Mouse (Mus musculus): Measurements from ENCODE around the gene Psmb6. TPM values are rescaled to one million over a fixed set of nuclear protein-coding genes. Genes with fewer than 3 reads are reported as not detected.
"Not testable (repeated sequence)": the region's sequence is repeated elsewhere in the genome, so short reads cannot be mapped to it uniquely, and the experiment has no call there.

Psmb6 gene
- total RNA-seq, 2 experiments from 2014 or later = 229 to 241 TPM

DNA sequence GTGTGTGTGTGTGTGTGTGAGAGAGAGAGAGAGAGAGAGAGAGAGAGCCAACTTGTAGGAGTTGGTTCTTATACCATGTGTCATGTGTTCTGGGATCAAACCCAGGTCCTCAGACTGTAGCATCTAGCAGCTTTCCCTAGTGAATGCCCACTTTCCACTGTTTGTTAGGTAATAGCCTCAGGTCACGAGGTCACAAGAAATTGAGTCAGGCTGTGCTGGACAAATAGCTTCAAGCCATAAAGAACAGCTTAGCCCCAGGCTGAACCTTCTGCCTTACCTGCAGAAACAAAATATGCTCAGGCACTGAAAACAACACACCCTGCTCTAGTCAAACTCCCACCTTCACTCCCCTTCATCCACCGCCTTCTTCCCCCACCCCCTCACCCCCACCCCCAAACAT lies 13.9 kb upstream of the Psmb6 start:
- no peak for TF ChIP-seq CTCF (IDR thresholded peaks at IDR 0.05)
- no peak overlapping the region for H3K4me3 ChIP-seq
- intact Hi-C loops (cut with DNase I) = no loop called here

DNA sequence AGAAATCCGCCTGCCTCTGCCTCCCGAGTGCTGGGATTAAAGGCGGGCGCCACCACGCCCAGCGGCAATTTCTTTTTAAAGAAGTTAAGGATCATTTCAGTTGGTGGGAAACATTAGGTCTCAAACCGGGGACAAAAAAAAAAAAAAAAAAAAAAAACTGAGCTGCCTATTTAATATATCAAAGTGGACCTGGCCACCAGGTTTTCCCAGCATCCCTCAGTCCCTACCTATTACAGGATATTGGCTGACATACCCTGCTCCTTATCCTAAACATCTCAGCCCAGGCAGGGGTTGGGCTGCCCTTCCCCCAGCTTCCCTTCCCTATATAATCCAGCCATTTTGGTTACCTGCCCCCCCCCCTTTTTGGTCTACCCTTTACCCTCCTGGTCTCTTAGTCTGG lies 13.3 kb upstream of the Psmb6 start:
- intact Hi-C loops (cut with DNase I) = no loop called here
- DNase-seq = no peak
- no peak overlapping the region for H3K4me3 ChIP-seq
- no peak overlapping the region for H3K27ac ChIP-seq
- no peak for TF ChIP-seq CTCF (IDR thresholded peaks at IDR 0.05)

More for the DNA sequence above, 13.9 kb upstream of the Psmb6 start:
- H3K27ac ChIP-seq = no peak overlapping the region
- no peak for DNase-seq

DNA sequence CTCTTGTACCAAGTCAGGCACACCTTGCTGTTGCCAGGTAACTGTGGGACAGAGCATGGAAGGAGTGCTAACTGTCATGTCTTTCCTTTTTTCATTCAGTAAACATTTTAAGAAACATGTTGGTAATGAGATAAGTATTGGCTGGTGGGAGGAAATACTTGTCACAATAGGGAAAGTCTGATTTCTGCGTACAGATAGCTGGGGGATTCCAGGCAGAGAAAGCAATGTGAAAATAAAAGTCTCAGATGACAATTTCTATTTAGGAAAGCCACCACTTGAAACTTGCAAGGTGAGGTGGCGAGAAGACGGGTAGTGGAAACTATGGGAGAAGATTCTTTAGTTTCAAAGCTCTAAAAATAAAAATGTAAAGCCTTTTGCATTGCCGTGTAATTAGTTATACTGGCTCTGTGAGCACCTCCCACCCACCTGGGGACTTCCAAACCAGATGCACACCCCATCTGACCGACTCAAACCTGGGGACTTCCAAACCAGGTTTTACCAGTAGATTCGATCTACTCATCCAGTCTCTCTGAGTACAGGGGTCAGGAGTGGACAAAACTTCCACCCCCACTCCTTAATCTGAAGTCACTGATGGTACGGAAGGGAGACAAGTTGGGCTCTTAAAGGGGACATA lies 12.3 kb upstream of the Psmb6 start:
- no peak for TF ChIP-seq CTCF (IDR thresholded peaks at IDR 0.05)
- intact Hi-C loops (cut with DNase I) = no loop called here
- DNase-seq = no peak
- Histone ChIP-seq H3K4me3 (no peak overlapping the region), H3K27ac (peak overlapping the region; percentile 31; the same call in 1 of the 2 replicates)

DNA sequence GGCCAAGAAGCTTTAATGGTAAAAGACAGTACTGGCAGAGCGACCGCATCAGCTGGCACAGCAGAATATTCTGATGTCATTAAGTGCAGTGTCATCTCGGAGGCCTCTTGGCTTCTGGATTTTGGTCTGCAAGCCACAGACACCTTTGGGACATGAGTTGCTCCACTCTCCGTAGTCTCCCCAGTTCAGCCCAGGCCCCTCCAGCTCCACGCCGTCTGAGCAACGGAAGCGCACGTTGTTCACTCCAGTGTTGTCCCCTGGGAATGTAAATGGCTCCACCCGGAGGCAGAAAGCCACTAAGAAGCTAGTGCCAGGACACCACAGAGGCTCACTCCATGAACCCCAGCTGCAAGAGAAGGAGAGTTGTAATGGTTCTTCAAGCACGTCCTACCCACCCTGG lies 11.6 kb upstream of the Psmb6 start:
- Histone ChIP-seq H3K27ac (peak overlapping the region; percentile 31), H3K4me3 (no peak overlapping the region)
- TF ChIP-seq CTCF (IDR thresholded peaks at IDR 0.05) = no peak
- intact Hi-C loops (cut with DNase I) = no loop called here
- peak; percentile 62 for DNase-seq

DNA sequence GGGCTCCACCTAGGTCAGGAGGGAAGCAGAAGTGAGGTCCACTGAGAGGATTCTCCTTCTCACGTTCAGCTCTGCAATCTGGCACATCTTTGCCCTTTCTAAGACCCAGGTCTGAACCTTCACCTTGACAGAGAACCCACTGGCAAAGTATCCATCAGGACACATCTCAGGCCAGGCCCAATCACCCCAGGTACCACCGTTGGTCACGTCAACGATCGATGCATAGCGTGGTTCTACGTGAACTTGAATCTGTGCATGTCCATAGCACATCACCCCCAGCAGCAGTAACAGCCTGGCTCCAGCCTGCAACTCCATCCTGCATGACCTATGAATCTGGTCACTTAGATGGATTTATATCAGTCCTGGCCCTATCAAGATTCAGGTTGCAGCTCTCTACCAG lies 10.9 kb upstream of the Psmb6 start, which contains the start of gene Vmo1:
TSS of gene Vmo1 (minus strand) at position 329 of the 400 bp plus-strand sequence.
- no peak for DNase-seq
- H3K4me3 ChIP-seq = no peak within 1 kb of the TSS
- intact Hi-C loops (cut with DNase I) = no loop called here
- H3K27ac ChIP-seq = peak within 1 kb of the TSS; percentile 31
- TF ChIP-seq CTCF (IDR thresholded peaks at IDR 0.05) = no peak

DNA sequence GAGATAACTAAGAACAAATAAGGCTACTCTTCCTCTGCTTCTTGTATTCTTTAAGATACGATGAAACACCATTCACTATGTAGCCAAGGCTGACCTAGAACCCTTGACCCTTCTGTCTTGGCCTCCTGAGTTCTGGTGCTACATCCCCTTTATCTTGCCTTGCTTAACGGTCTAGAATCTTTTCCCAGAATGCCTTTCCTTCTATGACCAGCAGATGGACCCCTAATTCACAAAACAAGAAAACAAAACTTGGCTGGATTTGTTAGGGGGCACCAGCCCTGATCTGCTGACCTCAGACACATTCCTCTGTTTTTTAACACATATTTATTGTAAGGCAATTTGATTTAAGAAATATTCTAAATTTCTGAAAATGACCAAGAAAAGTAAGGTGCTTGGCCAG lies 8.8 kb upstream of the Psmb6 start:
- H3K27ac ChIP-seq = no peak overlapping the region
- DNase-seq = no peak
- intact Hi-C loops (cut with DNase I) = loop anchor here (1.0 to 2.0 kb wide), 2 partner anchors 89 to 238 kb away; no protein-coding TSS in a partner anchor
- H3K4me3 ChIP-seq = no peak overlapping the region
- TF ChIP-seq CTCF (IDR thresholded peaks at IDR 0.05) = peak; percentile 88

DNA sequence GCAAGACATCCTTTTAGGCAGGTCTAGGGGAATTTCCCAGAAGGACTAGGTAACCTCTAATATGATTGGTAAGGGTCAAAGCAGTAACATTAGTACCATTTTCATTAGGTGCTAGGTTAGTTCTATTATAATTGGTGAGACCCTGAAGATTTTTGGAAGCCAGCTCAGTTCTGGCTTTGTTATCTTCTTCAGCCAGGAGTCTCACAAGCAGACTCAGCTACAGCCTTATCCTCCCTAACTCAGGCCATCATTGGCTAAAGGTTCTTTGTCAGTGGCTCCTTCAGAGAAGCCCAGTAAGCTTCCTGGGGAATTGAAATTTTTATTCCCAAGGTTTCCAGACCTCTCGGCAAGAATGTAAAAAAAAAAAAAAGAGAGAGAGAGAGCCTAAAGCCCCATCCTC lies 6.7 kb upstream of the Psmb6 start:
- Histone ChIP-seq H3K27ac (no peak overlapping the region), H3K4me3 (no peak overlapping the region)
- no peak for TF ChIP-seq CTCF (IDR thresholded peaks at IDR 0.05)
- intact Hi-C loops (cut with DNase I) = no loop called here
- DNase-seq = no peak

DNA sequence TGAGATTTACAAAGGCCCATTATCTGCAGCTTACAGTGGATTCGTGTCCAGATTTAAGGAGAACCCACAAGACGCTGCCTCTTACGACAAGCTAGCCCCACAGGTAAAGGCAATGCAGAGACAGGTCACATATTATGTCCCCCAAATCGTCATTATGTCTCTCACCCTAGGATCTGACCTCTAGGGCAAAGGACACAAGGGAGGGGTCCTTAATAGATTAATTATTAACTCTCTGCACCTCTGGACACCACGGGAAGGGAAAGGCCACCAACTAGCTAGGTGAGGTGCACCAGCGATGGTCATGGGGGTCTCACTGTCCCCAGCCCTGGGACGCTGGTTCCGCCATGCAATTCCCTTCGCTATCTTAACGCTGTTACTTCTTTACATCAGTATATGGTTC lies 6.2 kb upstream of the Psmb6 start, which contains the start of gene Gltpd2:
TSS of gene Gltpd2 (plus strand) at position 274 of the 400 bp plus-strand sequence.
- peak within 1 kb of the TSS; percentile 83 for H3K27ac ChIP-seq
- intact Hi-C loops (cut with DNase I) = no loop called here
- no peak for TF ChIP-seq CTCF (IDR thresholded peaks at IDR 0.05)
- no peak for DNase-seq
- H3K4me3 ChIP-seq = peak within 1 kb of the TSS; percentile 71

DNA sequence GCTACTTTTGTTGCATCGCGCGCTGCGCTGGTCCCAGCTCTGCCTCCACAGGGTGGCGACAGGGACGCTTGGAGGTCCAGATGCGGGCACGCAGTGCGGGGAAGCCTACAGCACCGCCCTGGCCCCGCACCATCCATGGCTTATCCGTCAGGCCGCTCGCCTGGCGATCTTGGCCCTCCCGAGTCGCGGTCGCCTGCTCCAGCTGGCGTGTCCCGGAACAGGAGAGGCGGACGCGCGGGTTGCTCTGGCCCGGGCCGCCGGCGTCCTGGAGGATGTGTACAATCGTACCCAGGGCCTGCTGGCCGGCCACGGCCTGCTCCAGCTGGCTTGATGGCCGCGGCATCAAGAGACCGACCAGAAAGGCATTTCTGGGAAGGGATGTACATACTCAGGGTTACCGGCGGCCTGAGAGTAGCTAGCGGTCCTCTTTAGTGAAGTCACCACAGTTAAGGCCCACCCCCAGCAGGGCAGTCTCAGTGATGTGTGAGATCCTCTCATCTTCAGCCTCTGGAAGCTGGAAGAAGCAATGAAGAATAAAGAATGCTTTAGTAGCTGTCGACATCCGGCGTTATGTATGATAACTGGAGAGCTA lies 4.9 kb upstream of the Psmb6 start:
- Histone ChIP-seq H3K4me3 (peak overlapping the region; percentile 71), H3K27ac (peak overlapping the region; percentile 83)
- TF ChIP-seq CTCF (IDR thresholded peaks at IDR 0.05) = peak; percentile 33; the same call in 1 of the 2 replicates
- intact Hi-C loops (cut with DNase I) = no loop called here
- peak; percentile 69 for DNase-seq

DNA sequence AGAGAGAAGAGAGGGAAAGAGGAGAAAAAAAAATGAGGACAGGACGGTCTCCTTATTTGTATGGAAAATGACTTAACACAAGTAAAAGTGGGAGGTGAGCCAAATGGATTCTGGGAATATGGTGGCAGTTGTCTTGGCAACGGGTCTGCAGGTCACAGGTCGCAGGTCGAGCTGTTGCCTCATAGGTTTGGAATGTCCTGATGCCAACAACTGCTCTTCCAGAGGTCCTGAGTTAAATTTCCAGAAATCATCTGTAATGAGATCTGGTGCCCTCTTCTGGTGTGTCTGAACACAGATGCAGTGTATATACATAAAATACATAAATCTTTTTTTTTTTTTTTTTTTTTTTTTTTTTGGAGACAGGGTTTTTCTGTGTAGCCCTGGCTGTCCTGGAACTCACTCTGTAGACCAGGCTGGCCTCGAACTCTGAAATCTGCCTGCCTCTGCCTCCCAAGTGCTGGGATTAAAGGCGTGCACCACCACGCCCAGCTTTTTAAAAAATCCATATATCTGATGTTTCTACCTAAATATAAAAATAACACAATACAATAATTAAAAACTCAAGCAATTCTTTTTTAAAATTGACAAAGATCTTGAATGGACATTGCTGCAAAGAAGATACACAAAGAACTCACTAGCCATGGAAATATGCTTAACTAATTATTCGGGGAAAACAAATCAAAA lies 1.7 kb upstream of the Psmb6 start:
- H3K27ac ChIP-seq; DNase-seq; intact Hi-C loops (cut with DNase I); H3K4me3 ChIP-seq: not testable (repeated sequence)
- 0 out of 2 replicates have a peak, but pooled peaks have one; percentile 7 for TF ChIP-seq CTCF (IDR thresholded peaks at IDR 0.05)

DNA sequence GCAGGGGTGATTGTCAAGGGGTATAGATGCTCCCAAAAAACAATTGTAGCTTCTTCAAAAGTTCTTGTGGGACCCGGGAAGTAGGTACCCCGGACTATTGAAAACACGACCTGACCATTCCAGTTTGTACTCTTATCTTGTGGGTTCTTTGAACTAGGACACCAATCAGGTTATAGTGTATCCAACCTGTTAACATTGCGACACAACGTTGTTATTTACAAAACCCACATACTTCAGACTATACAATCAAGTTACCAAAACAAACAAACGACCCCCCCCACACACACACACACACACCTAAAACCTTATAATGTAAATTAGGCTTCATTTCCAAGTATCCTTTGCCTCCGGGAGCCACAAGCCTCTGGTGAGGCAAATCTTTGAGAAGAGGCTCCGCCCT lies 385 bp upstream of the Psmb6 start:
- H3K27ac ChIP-seq = peak overlapping the region; percentile 76
- TF ChIP-seq CTCF (IDR thresholded peaks at IDR 0.05) = no peak
- DNase-seq = no peak
- intact Hi-C loops (cut with DNase I) = no loop called here
- peak overlapping the region; percentile 87 for H3K4me3 ChIP-seq

DNA sequence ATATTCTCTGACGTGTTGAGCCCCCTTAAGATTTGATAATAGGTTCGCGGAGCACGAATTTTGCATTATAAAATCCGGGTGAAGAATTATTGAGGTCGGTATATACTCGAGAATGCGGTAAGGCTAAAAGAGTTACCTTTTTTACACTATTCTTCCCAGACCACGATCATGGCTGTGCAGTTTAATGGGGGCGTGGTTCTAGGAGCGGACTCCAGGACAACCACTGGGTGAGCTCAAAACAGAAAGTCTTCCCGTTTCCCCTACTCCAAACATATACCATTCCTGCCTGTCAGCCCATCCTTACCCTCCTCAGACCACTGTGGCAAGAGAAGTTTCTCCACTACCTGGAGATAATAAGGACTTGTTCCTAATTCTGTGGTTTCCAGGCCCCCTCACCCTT lies 559 bp downstream of the Psmb6 start:
- peak overlapping the region; percentile 87 for H3K4me3 ChIP-seq
- intact Hi-C loops (cut with DNase I) = no loop called here
- H3K27ac ChIP-seq = peak overlapping the region; percentile 90
- no peak for DNase-seq
- no peak for TF ChIP-seq CTCF (IDR thresholded peaks at IDR 0.05)

DNA sequence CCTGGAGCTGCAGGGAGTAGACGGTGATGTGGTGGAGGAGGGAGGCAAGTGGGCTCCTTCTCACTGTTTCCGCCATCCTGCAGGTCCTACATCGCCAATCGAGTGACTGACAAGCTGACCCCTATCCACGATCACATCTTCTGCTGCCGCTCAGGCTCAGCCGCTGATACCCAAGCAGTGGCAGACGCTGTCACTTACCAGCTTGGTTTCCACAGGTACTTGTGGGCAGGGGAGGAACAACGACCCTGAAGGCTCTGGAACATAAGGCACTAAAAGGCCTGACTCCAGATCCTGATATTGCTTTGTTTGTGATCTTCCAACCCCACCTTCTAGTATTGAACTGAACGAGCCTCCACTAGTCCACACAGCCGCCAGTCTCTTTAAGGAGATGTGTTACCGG lies 1.0 kb downstream of the Psmb6 start:
- intact Hi-C loops (cut with DNase I) = no loop called here
- Histone ChIP-seq H3K4me3 (peak overlapping the region; percentile 87), H3K27ac (no peak overlapping the region)
- TF ChIP-seq CTCF (IDR thresholded peaks at IDR 0.05) = no peak
- no peak for DNase-seq

Measured in gastrocnemius, adult 2 months (tissue).